Mouse (Mus musculus) heart, postnatal 10 days (tissue): ENCODE data around the gene Hydin. TPM values are rescaled to one million over a fixed set of nuclear protein-coding genes. Genes with fewer than 3 reads are reported as not detected.

Experiments
- DNase-seq, 2 experiments: peaks; one replicate each; pipeline ENCODE4 v3.0.0; 2021
- intact Hi-C: fragments of 180-260 bp; cut with DNase I; formaldehyde crosslinking; loops from one replicate; pipeline ENCODE4 v1.15.1; 2025
- total RNA-seq, 2 experiments: library from RNA; stranded (reverse); gene quantifications; 2 replicates each; pipeline ENCODE4 v1.2.3; 2021

Hydin gene
- total RNA-seq, 2 experiments from 2014 or later = 0.10 to 0.22 TPM

DNA sequence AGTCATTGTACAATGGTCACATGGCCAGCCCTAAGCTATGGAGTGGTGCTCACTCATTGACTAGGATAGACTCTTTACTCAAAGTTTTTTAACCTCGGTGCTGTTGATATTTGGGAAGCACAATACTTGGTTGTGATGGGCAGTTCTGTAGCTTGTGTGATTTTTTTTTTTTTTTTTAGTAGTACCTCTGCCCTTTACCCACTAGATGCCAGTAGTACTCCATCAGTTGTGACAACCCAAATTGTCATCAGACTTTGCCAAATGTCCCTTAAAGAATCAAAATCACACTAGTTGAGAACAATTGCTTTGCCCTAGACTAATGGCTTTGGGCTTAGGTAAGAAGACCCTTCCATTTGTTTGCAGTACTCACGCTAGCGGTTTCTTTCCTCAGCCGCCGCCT is 353.1 kb downstream of the Hydin start:
- DNase-seq = no peak
- intact Hi-C loops = loop anchor here (10.0 kb wide), 1 partner anchor 405 kb away; the partner anchor contains the start of gene Cmtr2

- DNase-seq = no peak
- intact Hi-C loops = no loop called here
Measured at GRCm38 (mm10) chr8:110626431-110626830, 359.7 kb downstream of the Hydin start.

DNA sequence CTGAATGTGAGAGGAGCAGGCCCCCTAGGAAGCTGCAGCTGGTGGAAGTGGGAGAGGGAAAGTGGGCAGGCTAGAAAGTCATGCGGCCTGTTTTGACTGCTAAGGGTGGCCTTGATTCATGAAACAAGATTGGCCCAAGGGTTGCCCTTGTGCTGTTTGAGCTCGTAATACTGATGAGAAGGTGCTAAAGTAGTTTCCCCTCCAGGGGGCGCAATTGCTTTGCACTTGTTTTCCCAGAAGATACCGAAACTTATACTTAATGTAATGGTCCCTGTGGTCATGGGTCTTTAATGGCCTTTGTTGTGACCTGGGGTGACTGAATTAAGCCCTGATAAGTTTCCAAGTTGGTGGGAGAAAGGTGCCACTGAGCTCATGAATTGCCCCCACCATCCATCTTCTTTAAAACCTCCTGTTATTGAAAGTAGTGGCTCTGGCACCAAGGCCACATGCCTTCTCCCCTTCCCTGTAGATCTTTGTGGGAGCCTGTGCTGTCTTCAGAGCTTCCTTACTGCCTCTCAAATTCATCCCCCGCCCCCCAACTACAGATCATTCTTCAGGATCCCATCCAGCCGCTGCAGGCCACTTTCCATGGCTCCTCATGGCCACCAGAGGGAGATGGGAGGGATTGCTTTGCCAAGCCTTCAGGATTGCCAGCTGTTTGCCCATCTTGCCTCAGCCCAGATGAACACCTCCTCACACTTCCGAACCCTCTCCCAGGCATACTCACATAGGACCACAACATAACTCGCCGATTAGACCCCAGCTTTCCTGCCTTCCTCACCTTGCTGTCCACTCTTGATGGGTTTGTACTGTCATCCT is 362.7 kb downstream of the Hydin start:
- peak; percentile 44 to 67 for DNase-seq
- intact Hi-C loops = no loop called here

DNA sequence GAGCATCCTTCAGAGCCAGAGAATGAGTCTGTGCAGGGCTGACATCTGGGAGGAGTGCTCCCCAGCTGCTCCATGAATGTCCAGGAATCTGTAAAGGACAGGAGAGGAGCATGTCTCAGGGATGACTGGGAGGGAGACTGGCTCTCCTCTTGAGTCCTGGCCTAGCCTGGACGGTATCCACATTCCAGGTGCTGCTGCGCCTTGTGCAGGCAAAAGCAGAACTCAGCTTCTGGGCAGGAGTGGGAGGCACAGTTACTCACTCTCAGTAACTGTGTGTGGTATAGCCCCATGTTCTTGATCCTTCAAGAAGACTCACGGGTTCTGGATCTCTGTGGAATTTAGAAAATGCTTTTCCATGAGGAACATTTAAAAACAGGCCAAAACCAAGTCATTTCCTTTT is 363.3 kb downstream of the Hydin start:
- intact Hi-C loops = no loop called here
- no peak for DNase-seq

GRCm38 (mm10) chr8:110630571-110631071 is 363.8 kb downstream of the Hydin start:
- intact Hi-C loops = no loop called here
- peak; percentile 70 to 76 for DNase-seq

- peak in 1 of 2 experiments; percentile 36 for DNase-seq
- intact Hi-C loops = no loop called here
Measured at GRCm38 (mm10) chr8:110631201-110631600, 364.4 kb downstream of the Hydin start.

DNA sequence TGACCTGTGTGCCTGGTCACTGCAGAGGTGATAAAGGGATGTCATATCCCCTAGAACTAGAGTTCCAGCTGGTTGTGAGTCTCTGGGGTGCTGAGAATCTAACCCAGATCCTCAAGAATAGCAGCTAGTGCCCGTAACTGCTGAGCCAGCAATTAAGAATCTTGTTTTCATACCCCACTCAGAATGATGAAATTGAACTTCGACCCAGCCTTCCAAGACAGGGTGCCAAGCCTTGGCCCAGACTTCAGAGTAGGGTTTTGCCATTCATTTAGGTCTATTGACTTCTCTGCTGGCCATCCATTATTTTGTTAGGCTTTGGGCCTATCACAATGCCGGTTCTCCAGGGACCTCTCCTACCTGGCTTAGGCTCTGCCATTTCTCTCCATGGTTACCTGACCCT is 367.0 kb downstream of the Hydin start:
- intact Hi-C loops = no loop called here
- DNase-seq = no peak

- intact Hi-C loops = no loop called here
- DNase-seq = no peak
Measured at GRCm38 (mm10) chr8:110636182-110636581, 369.4 kb downstream of the Hydin start.

DNA sequence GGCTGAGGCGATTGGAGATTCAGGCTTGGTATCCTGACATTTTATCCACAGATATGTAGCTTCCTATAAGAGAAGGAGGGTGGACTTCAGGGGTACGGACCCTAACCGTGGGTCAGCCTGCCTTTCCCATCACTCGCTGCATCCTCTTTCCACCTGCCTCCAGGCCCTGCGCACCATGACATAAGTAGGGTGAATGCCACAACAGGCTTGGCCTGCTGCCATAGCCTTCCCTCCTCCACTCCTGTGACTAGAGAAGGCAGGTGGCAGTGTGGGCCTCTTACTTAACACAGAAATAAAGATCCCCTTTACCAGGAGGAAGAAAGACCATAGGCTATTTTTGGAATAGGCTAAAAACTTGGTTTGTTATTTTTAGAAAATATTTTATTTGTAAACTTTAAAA is 375.6 kb downstream of the Hydin start:
- intact Hi-C loops = loop anchor here (10.0 kb wide), 1 partner anchor 182 kb away; no protein-coding TSS in a partner anchor
- DNase-seq = peak in 1 of 2 experiments; percentile 27

DNA sequence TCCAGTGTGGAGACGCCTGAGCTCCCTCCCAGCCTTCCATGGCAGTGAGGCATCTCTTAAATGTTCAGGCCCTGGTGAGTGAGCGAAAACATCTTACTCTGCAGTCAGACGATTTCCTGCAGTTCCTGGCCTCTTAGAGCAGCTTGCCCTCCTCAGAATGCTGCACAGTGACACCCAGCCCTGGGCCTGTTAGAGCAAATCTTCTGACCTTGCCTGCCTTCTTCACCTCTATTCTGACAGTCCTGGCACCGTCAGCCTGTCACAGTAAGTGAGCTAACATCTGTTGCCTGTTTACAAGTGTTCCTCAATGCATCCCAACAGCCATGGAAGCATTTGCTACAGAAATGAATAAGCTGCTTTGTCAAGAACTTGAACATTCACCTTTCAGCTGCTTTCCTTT is 376.4 kb downstream of the Hydin start:
- intact Hi-C loops = loop anchor here (10.0 kb wide), 1 partner anchor 182 kb away; no protein-coding TSS in a partner anchor
- DNase-seq = no peak

DNA sequence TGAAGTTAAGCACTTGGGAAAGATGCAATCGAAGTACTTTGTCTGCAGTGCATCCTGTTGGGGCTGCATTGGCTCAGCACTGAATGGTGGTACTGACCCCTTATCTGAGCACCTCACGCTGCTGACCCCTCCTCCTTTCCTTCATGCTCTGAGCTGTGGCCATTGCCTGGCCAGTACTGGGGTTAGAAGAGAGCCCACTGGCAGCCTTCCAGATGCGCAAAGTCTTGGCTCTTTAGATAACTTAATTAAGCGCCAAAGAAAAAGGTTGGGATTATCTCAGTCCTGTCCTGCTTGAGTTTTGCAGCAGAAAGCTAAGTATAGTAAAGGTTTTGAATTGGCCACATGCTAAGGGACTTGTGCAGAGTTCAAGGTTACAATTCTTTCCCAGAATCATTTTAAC is 377.6 kb downstream of the Hydin start:
- intact Hi-C loops = loop anchor here (10.0 kb wide), 1 partner anchor 180 kb away; no protein-coding TSS in a partner anchor
- no peak for DNase-seq

DNA sequence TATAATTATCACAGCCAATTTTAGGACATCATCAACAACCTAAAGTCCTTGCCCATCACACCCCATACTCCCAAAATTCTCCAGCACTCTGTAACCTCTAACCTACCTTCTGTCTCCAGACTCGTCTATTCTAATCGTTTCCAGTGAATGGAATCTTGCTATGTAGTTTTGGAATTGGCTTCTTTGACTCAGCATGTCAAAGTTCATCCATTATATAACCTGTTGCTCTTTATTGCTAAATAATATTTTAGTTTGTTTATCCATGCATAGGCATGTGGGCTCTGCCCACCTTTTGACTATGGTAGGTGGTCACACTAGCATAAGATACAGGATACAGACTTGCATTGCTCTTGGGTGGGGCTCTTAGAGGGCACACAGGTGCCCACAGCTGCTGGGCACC is 378.1 kb downstream of the Hydin start:
- DNase-seq = no peak
- intact Hi-C loops = loop anchor here (10.0 kb wide), 1 partner anchor 180 kb away; no protein-coding TSS in a partner anchor

- no peak for DNase-seq
- intact Hi-C loops = loop anchor here (10.0 kb wide), 1 partner anchor 179 kb away; no protein-coding TSS in a partner anchor
Measured at GRCm38 (mm10) chr8:110645340-110645739, 378.6 kb downstream of the Hydin start.

DNA sequence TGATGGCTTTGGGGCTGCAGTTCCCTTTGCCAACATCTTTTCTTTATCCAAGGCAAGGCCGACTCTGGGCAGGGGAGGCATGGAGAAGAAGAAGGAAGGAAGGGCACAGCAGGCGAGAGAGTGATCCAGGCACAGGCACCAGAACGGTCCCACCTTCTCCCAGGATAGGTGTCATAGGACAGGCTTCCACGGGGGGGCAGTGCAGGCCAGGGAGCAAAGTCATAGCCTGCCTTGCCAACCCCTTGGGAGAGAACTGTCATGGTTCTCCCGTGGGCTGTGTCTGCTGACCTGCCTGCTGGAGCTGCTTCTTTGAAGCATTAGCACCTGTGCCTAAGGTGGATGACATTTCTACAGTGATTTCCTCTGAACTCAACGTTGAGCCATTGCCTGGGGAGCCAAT is 379.3 kb downstream of the Hydin start:
- DNase-seq = peak; percentile 82 to 90
- intact Hi-C loops = loop anchor here (1.0 to 10.0 kb wide), 2 partner anchors 81 to 179 kb away; no protein-coding TSS in a partner anchor

- DNase-seq = no peak
- intact Hi-C loops = loop anchor here (10.0 kb wide), 1 partner anchor 176 kb away; no protein-coding TSS in a partner anchor
Measured at GRCm38 (mm10) chr8:110648577-110648976, 381.8 kb downstream of the Hydin start.

- DNase-seq = no peak
- intact Hi-C loops = loop anchor here (10.0 kb wide), 1 partner anchor 176 kb away; no protein-coding TSS in a partner anchor
Measured at GRCm38 (mm10) chr8:110649286-110649685, 382.5 kb downstream of the Hydin start.

- intact Hi-C loops = loop anchor here (1.0 kb wide), 1 partner anchor 76 kb away; no protein-coding TSS in a partner anchor
- DNase-seq = peak in 1 of 2 experiments; percentile 37
Measured at GRCm38 (mm10) chr8:110650838-110651237, 384.1 kb downstream of the Hydin start.

GRCm38 (mm10) chr8:110651847-110652246 is 385.1 kb downstream of the Hydin start:
- intact Hi-C loops = no loop called here
- DNase-seq = no peak

DNA sequence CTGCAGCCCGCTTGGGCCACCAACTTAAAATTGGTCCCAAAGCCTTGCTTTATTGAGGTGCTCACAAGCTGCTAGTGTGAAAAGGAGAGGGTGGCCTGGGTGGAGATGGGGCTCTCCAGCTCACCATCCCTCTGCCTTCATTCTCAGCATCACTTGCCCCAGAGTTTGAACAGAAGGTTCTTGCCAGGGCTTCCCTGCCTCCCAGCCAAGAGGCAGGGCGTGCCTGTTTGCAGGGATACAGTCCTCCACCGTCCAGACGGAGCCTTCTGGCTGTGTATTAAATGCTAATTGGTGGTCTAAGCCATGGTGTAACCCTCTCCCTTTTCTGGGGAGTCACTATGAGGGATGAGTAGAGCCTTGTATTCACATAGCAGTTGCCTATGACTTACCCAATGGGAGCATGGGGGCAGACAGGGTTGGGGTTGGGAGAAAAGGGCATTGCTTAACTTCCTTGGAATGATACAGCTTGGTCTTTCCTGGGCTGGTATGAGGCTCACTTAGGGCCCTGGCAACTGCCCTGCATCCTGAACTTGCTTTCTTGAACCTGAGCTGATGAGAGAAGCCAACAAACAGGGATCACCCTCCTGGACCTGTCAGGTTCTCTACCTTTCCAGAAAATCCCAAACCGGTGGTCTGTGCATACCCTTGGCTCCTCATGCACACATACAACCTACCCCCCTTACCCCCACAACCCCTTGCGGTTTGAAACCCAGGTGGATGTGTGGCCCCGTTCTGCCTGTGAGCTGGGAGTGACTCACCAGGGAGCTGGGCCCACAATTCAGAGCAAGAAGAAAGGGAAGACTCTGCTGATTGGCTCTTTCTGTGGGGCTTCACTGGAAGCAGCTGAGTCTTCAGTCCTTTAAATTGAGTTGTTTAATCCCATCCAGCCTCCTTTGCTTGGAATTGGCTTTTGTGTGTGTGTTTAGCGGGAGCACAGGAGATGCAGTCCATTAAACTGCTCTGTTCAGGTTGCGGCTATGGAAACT is 387.6 kb downstream of the Hydin start:
- DNase-seq = no peak
- intact Hi-C loops = no loop called here

DNA sequence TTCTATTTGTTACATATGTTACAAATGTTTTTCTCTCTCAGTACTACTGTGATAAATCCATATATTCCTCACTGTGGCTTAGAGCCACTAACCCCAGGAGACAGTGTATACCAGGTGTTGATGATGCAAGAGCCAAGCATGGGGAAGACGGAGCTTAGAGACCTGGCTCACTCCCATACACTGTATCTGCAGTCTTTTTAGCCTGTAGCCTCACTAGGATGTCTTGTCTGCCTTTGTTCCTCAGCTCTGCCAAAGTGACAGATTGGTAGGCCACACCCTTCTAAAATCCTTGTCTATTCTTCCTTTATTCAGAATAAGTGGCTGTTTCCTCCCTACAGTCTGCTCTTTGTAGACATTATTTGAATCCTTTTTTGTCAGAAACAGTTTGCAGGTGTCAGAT is 389.1 kb downstream of the Hydin start:
- intact Hi-C loops = no loop called here
- DNase-seq = no peak
